Mouse (Mus musculus): ENCODE measurements around the gene Rbms3. TPM values are rescaled to one million over a fixed set of nuclear protein-coding genes. Genes with fewer than 3 reads are reported as not detected.

Gene Rbms3
- total and polyA plus RNA-seq, 3 experiments, result 11.1 to 25.7 (median 24.9) TPM

DNA sequence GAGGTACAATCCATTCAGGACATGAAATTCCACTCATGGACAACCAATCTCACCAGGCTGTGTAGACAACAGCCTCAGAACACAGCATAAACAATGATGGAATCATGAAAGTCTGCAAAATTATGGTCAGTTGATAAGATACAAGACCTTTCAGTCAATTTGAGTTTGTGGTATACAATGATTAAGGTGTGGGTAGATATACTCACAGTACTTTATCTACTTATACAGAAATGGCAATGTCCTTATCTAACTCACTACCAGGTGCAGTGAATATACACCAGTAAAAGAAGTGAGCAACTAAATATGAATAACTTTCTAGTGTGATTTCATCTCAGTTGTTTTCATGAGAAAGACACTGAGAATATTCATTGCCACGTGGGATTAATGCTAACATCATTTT lies 796.9 kb downstream of the Rbms3 start:
- no peak for DNase-seq

- DNase-seq, result no peak
Measured at GRCm38 (mm10) chr9:116831386-116831785, 798.3 kb downstream of the Rbms3 start.

DNA sequence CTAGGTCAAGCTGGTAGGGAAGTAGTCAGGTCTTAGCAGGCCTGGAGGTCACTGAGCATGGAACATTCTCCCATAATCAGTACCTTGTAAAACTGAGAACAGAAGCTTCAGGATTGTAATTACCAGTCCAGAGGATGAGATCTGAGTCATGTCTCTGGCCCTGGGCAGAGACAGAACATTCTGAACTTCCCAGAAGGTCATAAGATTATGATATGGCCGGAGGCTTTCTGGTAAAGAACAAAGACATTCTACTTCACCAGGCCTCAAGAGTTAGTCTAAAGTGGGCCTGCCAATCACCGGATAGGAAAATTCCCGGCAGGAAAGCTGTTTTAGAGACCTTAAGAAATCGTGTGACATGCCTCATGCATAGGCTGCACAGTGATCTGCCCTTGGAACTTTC lies 799.8 kb downstream of the Rbms3 start:
- DNase-seq, result no peak

DNA sequence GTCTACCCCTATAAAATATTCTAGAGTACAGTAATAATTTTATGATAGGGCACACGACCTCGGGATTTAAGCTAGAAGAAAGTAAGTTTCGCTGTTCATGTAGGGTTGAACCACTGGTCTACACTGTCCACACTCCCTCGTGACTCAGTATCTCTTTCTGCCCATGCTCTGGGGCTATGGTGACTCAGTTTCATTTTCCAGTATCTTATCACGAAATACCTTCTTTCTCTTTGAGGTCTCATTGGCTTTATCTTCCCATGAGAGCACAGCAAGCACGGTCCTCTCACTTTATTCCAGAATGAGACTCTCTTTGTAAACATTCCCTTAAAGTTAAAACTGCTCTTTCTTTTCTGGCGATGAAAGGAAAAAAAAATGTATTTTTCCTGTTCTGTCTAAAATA lies 808.1 kb downstream of the Rbms3 start:
- no peak for DNase-seq

DNA sequence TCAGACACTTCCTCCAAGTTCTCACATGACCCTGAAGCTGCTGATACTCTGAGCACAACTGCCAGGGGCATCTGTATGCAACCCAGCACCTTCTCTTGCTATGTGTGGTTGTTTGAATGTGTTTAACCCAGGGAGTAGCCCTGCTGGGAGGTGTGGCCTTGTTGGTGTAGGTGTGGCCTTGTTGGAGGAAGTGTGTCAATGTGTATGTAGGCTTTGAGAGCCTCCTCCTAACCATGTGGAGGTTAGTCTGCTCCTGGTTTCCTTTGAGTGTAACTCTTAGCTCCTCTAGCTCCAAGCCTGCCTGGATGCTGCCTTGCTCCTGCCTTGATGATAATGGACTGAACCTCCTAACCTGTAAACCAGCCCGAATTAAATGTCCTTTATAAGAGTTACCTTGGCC lies 812.5 kb downstream of the Rbms3 start:
- DNase-seq, result no peak

- no peak for DNase-seq
Measured at GRCm38 (mm10) chr9:116814495-116815094, 815.1 kb downstream of the Rbms3 start.

DNA sequence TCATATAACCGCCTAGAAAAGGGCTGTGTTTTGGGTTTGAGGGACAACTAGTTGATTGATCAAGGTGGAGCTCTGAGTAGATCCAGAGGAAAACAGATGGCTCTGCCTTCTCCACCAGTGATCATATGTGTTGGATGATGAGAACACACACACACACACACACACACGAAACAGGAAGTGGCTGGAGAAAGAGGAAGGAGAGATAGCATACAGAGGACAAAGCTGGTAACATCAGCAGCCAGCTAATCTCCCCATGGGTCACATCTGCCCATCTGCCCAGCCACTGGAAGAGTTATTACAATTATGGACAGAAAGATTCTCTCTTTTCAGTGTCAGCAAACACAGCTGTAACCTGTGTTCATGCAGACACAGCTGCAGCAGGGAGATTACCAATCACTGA lies 816.3 kb downstream of the Rbms3 start:
- no peak for DNase-seq

DNA sequence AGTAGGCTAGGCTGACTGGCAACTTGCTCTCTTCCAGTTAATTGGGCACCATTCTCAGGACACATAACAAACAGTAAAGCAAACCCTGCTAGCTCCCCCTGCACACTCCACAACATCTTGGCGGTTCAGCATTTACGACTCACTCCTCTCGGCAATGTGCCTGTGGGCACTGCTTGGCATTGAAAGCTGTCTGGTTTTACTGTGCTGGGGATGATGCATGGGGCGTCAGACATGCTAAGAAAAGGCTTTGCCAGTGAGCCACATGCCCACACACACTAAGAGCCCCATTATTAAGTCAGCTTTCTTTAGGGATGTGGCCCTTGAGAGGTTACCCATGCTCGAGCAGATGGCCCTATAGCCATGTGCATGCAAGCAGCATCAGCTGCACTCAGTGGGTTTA lies 820.5 kb downstream of the Rbms3 start:
- no peak for DNase-seq

- peak; percentile 22 for DNase-seq
Measured at GRCm38 (mm10) chr9:116808401-116808800, 821.3 kb downstream of the Rbms3 start.

GRCm38 (mm10) chr9:116807166-116808081 lies 822.3 kb downstream of the Rbms3 start:
- no peak for DNase-seq

GRCm38 (mm10) chr9:116803292-116803731 lies 826.4 kb downstream of the Rbms3 start:
- DNase-seq, result no peak

DNA sequence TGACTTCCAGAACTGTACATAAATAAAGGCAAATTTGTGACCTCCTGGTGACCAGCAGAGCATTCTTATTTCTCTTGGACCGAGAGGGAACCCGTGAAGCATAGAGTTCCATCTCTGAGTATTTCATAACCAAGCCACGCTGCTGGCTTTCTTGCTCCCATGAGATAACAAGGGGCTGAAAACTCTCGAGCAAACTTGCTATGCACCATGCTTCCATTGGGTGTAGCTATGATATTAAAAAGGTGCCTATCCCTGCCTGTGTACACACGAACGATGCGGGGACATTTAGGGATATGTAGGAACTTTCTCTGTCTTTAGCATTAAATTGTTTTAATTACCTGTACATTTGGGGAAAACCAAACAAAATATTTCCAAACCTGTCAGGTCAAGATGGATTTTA lies 827.1 kb downstream of the Rbms3 start:
- no peak for DNase-seq

DNA sequence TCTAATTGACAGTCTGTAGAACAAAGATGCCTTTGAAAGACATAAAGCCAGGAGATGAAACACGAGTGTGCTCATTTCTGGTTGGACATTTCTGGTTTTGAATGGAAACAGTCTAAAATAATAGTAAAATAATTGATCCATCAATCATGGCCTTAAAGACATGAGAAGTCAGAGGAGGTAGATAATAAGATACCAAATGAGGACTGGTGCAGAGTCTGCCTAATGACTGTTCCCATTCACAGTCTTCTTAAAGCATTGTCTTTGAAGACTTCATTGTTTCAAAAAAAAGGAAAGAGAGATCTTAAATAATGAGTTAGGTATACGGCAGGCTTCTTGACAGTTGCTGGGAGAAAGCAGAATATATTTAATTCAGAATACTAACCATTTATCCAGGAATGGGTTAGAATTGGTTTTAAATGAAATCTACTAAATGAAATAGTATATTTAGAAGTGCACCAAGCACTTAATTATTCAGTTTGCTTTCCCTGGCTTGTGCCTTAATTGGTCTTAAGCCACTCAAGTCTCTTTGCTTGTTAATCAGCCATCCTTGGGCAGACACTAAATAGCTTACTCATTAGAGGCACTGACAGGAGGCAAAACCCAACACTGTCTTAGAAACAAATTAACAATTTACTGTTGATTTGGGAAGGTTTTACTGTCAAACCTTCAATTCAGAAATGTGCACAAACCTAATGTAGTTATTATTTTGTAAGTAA lies 834.3 kb downstream of the Rbms3 start:
- DNase-seq, result no peak

DNA sequence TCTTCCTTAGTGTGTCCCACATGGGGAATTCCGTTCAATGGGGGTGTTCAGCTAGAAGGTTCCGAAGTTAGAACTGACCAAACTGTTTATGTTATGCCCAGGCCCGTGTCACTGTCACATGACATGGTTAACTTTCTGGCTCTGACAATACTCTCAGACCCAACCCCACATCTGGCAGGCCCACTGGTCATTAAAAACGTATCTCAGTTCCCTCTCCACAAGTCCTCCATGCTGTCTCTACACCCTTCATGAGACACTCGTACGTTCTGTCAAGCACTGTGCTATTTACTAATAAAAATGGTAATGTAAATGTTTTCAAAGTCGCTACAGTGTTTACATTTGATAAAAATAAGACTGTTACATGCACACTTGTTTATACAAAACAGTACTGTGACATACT lies 837.9 kb downstream of the Rbms3 start:
- no peak for DNase-seq

- DNase-seq, result no peak
Measured at GRCm38 (mm10) chr9:116786136-116787046, 843.3 kb downstream of the Rbms3 start.

GRCm38 (mm10) chr9:116771820-116772219 lies 857.9 kb downstream of the Rbms3 start:
- no peak for DNase-seq

DNA sequence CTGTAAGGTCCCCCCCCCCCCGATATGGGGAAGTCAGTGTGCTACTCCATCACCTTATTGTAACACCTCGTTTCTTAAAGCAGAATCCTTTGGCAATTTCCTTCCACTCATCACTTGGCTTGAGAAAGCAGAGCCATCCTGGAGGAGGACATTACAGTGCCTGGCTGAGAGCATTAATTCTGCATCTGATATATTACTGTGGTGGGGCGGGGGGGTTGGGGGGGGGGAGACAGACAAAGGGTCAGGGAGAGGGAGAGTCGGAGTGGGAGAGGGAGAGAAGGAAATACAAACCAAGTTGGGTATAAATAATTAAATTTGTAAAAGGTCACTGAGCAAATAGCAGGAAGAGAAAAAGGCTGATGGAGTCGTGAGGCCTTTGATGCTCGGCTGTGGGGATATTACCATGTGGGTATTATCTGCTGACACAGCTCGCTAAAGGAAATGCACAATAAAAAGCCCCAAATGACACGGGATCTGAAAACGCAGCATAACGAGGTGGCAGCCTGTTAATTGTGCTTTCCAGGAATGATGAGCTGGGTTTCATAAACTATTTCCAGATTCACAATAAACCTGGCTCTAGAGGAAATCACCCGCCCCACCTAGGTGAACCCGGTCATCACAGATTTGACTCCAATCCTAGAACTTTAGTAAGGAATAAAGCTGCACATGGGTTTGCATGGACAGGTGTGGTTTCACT lies 860.2 kb downstream of the Rbms3 start:
- DNase-seq, result no peak

DNA sequence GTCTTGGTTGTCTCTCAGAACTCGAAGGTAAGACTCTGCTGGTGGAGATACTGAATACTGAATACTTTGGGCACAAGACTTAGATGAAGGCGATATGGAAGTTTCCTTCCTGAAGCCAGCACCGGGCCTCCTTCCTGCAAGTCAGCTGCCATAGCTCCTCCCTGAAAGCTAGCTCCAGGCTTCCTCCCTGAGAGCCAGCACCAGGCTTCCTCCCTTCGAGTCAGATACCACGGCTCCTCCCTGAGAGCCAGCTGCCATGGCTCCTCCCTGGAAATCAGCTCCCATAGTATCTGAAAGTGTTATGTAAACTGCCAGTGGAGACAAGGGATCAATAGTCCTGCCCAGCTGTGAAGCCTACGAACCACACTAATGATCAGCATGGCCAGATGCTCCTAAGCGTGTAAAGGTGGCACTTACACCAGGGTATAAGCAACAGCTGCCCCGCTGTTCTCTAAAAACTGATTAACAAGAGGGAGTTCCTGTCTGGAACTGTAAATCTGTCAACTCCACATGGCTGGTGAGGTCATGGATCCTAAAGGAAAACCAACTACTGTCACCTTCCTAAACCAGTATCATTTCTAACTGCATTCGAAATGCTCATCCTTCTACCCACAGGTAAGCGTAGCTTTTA lies 867.2 kb downstream of the Rbms3 start:
- no peak for DNase-seq

- DNase-seq, result no peak
Measured at GRCm38 (mm10) chr9:116748857-116749584, 880.7 kb downstream of the Rbms3 start.

GRCm38 (mm10) chr9:116748346-116748745 lies 881.4 kb downstream of the Rbms3 start:
- DNase-seq, result no peak
